Mouse (Mus musculus) stomach, embryonic 14.5 days (tissue): ENCODE results near the gene Trmt2a. TPM values are rescaled to one million over a fixed set of nuclear protein-coding genes. Genes with fewer than 3 reads are reported as not detected.

Source experiments
- ATAC-seq: fragments of 200-750 bp; cut with Nextera tagmentation; 2 replicates; pipeline ENCODE4 v1.8.0; 2017; ENCODE audit warnings: low read depth, moderate TSS enrichment; ENCODE audit not compliant: insufficient number of reproducible peaks, insufficient read depth, low FRiP score
- H3K27ac ChIP-seq: fragments of 300-500 bp; sonication (generic); 2 replicates; pipeline ENCODE4 v1.5.1; 2014; ENCODE audit warnings: mild to moderate bottlenecking, low read length, moderate library complexity, mixed read lengths
- H3K27me3 ChIP-seq: fragments of 300-500 bp; sonication (generic); 2 replicates; pipeline ENCODE4 v1.6.1; 2014; ENCODE audit warnings: low read length, control low read depth, mixed read lengths; ENCODE audit not compliant: control insufficient read depth, insufficient read depth
- H3K36me3 ChIP-seq: fragments of 300-500 bp; sonication (generic); 2 replicates; pipeline ENCODE4 v1.6.1; 2014; ENCODE audit warnings: mild to moderate bottlenecking, control low read depth, low read length, moderate library complexity, mixed read lengths; ENCODE audit not compliant: control insufficient read depth, insufficient read depth
- H3K4me1 ChIP-seq: fragments of 300-500 bp; sonication (generic); 2 replicates; pipeline ENCODE4 v1.6.1; 2014; ENCODE audit warnings: low read length, control low read depth, mixed read lengths; ENCODE audit not compliant: control insufficient read depth, insufficient read depth
- H3K4me2 ChIP-seq: fragments of 300-500 bp; sonication (generic); replicated peaks from 2 replicates; pipeline ENCODE4 v1.6.1; 2014; ENCODE audit warnings: low read depth, low read length, control low read depth
- H3K4me3 ChIP-seq: fragments of 300-500 bp; sonication (generic); 2 replicates; pipeline ENCODE4 v1.5.1; 2014; ENCODE audit warnings: low read depth, low read length, control low read depth
- H3K9ac ChIP-seq: fragments of 300-500 bp; sonication (generic); replicated peaks from 2 replicates; pipeline ENCODE4 v1.6.1; 2014; ENCODE audit warnings: low read depth, mild to moderate bottlenecking, control low read depth, low read length, moderate library complexity, mixed read lengths
- H3K9me3 ChIP-seq: fragments of 300-500 bp; sonication (generic); 2 replicates; pipeline ENCODE4 v1.6.1; 2016; ENCODE audit warnings: low read depth, low read length, control low read depth; ENCODE audit not compliant: control insufficient read depth
- WGBS: fragments of 180-500 bp; shearing (Covaris S2); extraction: QIAGEN DNeasy Blood & Tissue Kit; methylation state at CpG from one replicate; pipeline ENCODE4 v1.1.7; 2014; 5-methylcytosine and 5-hydroxymethylcytosine counted together
- polyA plus RNA-seq: library from polyadenylated mRNA; unstranded; fragments of >200 nt; fragmentation: Nextera tagmentation; extraction: Ambion mirVana; gene quantifications from 2 replicates; pipeline ENCODE4 v1.2.1, GENCODE M21; 2014

The Trmt2a gene
- polyA plus RNA-seq, 1 experiment from 2014 or later = 80.2 TPM

GRCm38 (mm10) chr16:18213689-18214088 is 34.8 kb upstream of the Trmt2a start:
- no peaks in the 10 kb centered on the region for H3K27me3 ChIP-seq
- H3K4me2 ChIP-seq = no peak overlapping the region
- 53% methylated on average over 6 of the region's 6 CpGs for WGBS

GRCm38 (mm10) chr16:18214858-18215257 is 33.6 kb upstream of the Trmt2a start:
- 84% methylated on average over 7 of the region's 7 CpGs for WGBS
- Histone ChIP-seq H3K27me3 (no peaks in the 10 kb centered on the region), H3K27ac (no peak overlapping the region), H3K4me1 (no peaks in the 10 kb centered on the region), H3K9me3 (no peaks in the 10 kb centered on the region), H3K9ac (no peak overlapping the region), H3K36me3 (no peaks in the 10 kb centered on the region), H3K4me2 (no peak overlapping the region), H3K4me3 (no peak overlapping the region)
- ATAC-seq = no peak

More at GRCm38 (mm10) chr16:18213689-18214088, 34.8 kb upstream of the Trmt2a start:
- ATAC-seq = peak; percentile 50; the same call in 1 of the 2 replicates
- Histone ChIP-seq H3K9me3 (no peaks in the 10 kb centered on the region), H3K36me3 (no peaks in the 10 kb centered on the region), H3K27ac (no peak overlapping the region), H3K4me3 (no peak overlapping the region), H3K9ac (no peak overlapping the region), H3K4me1 (no peaks in the 10 kb centered on the region)

- 88% methylated on average over 4 of the region's 4 CpGs for WGBS
- Histone ChIP-seq H3K9ac (no peak within 1 kb of the TSS), H3K4me2 (no peak within 1 kb of the TSS), H3K4me3 (no peak within 1 kb of the TSS), H3K36me3 (peaks cover 1% of the 10 kb centered on the region; the same call in 1 of the 2 replicates), H3K4me1 (peaks cover 6% of the 10 kb centered on the region; the same call in 1 of the 2 replicates), H3K27me3 (no peaks in the 10 kb centered on the region), H3K9me3 (no peaks in the 10 kb centered on the region), H3K27ac (no peak within 1 kb of the TSS)
- no peak for ATAC-seq
Observed at GRCm38 (mm10) chr16:18217579-18217978, 30.9 kb upstream of the Trmt2a start, which contains the start of gene Ccdc188. Gene Ccdc188, plus strand, starts transcription at chr16:18217879.

GRCm38 (mm10) chr16:18218580-18218996 is 29.9 kb upstream of the Trmt2a start:
- no peaks in the 10 kb centered on the region for H3K9me3 ChIP-seq
- WGBS = 70% methylated on average over 9 of the region's 9 CpGs

GRCm38 (mm10) chr16:18220001-18220400 is 28.5 kb upstream of the Trmt2a start:
- Histone ChIP-seq H3K36me3 (peaks cover 24% of the 10 kb centered on the region), H3K4me2 (no peak overlapping the region), H3K9ac (no peak overlapping the region), H3K27me3 (no peaks in the 10 kb centered on the region), H3K27ac (no peak overlapping the region), H3K4me3 (no peak overlapping the region), H3K4me1 (peaks cover 6% of the 10 kb centered on the region; the same call in 1 of the 2 replicates), H3K9me3 (no peaks in the 10 kb centered on the region)
- ATAC-seq = peak; percentile 57; the same call in 1 of the 2 replicates
- WGBS = 34% methylated on average over 8 of the region's 8 CpGs

More at GRCm38 (mm10) chr16:18218580-18218996, 29.9 kb upstream of the Trmt2a start:
- H3K4me1 ChIP-seq = peaks cover 6% of the 10 kb centered on the region; the same call in 1 of the 2 replicates
- no peak overlapping the region for H3K9ac ChIP-seq
- ATAC-seq = no peak
- no peak overlapping the region for H3K4me2 ChIP-seq
- peaks cover 10% of the 10 kb centered on the region for H3K36me3 ChIP-seq
- no peak overlapping the region for H3K4me3 ChIP-seq
- no peak overlapping the region for H3K27ac ChIP-seq
- H3K27me3 ChIP-seq = no peaks in the 10 kb centered on the region

- peak; percentile 2; the same call in 1 of the 2 replicates for ATAC-seq
- WGBS = 80% methylated on average over 6 of the region's 6 CpGs
- Histone ChIP-seq H3K9ac (no peak overlapping the region), H3K36me3 (peaks cover 32% of the 10 kb centered on the region), H3K9me3 (no peaks in the 10 kb centered on the region), H3K4me1 (peaks cover 6% of the 10 kb centered on the region; the same call in 1 of the 2 replicates), H3K4me2 (no peak overlapping the region), H3K27me3 (no peaks in the 10 kb centered on the region), H3K27ac (no peak overlapping the region), H3K4me3 (no peak overlapping the region)
Observed at GRCm38 (mm10) chr16:18220856-18221542, 27.5 kb upstream of the Trmt2a start.

- Histone ChIP-seq H3K27me3 (no peaks in the 10 kb centered on the region), H3K4me1 (peaks cover 6% of the 10 kb centered on the region; the same call in 1 of the 2 replicates), H3K4me2 (no peak overlapping the region), H3K4me3 (no peak overlapping the region), H3K9me3 (no peaks in the 10 kb centered on the region), H3K27ac (no peak overlapping the region), H3K9ac (no peak overlapping the region), H3K36me3 (peaks cover 32% of the 10 kb centered on the region)
- WGBS = 78% methylated on average over 11 of the region's 11 CpGs
- no peak for ATAC-seq
Observed at GRCm38 (mm10) chr16:18221543-18221898, 27.0 kb upstream of the Trmt2a start.

GRCm38 (mm10) chr16:18222188-18222587 is 26.3 kb upstream of the Trmt2a start:
- H3K27me3 ChIP-seq = no peaks in the 10 kb centered on the region
- no peak overlapping the region for H3K4me2 ChIP-seq
- no peak for ATAC-seq
- H3K9me3 ChIP-seq = no peaks in the 10 kb centered on the region
- H3K4me3 ChIP-seq = no peak overlapping the region
- no peak overlapping the region for H3K27ac ChIP-seq
- peaks cover 6% of the 10 kb centered on the region; the same call in 1 of the 2 replicates for H3K4me1 ChIP-seq
- H3K36me3 ChIP-seq = peaks cover 32% of the 10 kb centered on the region
- H3K9ac ChIP-seq = no peak overlapping the region
- 79% methylated on average over 11 of the region's 11 CpGs for WGBS
